Mouse (Mus musculus): ENCODE measurements at regions not wholly inside any gene's neighbourhood (a gene's known extent, or its start where the extent isn't known, plus 50 kb on each side); places are given as distances from the start of the nearest gene placed in this dataset.

DNA sequence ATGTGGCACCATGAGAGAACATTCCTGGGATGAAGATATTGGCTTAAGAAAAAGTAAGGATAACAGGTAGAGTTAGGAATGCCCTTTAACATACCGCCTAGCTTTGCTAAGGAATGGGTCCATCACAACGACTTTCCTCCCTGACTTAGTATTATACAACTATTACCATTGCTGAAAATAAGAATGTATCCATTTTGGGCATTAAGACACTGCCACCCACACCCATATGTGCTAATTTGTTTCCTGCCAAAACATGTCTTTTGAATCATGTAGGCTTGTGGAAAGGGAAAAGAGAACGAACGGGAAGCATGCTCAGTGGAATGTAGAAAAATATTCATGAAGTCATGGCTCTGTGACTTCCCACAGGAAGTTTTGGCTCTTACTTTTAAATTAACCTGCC is 641.7 kb downstream of the Epha4 start:
- Histone ChIP-seq H3K9me3 (ENCODE audit: low read length) (no peaks in the 10 kb centered on the region), H3K27me3 (ENCODE audit: insufficient read depth, low read length) (no peaks in the 10 kb centered on the region), H3K4me3 (replicated peaks; ENCODE audit: low read length) (no peak overlapping the region), H3K4me1 (replicated peaks; ENCODE audit: low read depth, low read length) (no peaks in the 10 kb centered on the region), H3K36me3 (ENCODE audit: insufficient read depth, low read length) (no peaks in the 10 kb centered on the region)
- no peak for TF ChIP-seq POU5F1 (IDR thresholded peaks at IDR 0.05; ENCODE audit: borderline replicate concordance, low read length)

GRCm38 (mm10) chr1:76880111-76880782 is 634.6 kb downstream of the Epha4 start:
- no peaks in the 10 kb centered on the region for H3K9me3 ChIP-seq (ENCODE audit: low read length)
- no peak overlapping the region for H3K4me3 ChIP-seq (replicated peaks; ENCODE audit: low read length)
- no peak for TF ChIP-seq CTCF (conservative IDR thresholded peaks at IDR 0.05; ENCODE audit: low read length)
- TF ChIP-seq POU5F1 (IDR thresholded peaks at IDR 0.05; ENCODE audit: borderline replicate concordance, low read length): no peak
- no peak for TF ChIP-seq NANOG (IDR thresholded peaks at IDR 0.05; ENCODE audit: borderline replicate concordance, low read length)
- no peaks in the 10 kb centered on the region for H3K27me3 ChIP-seq (ENCODE audit: insufficient read depth, low read length)
- H3K4me1 ChIP-seq (replicated peaks; ENCODE audit: low read depth, low read length): no peaks in the 10 kb centered on the region
- no peaks in the 10 kb centered on the region for H3K36me3 ChIP-seq (ENCODE audit: insufficient read depth, low read length)

DNA sequence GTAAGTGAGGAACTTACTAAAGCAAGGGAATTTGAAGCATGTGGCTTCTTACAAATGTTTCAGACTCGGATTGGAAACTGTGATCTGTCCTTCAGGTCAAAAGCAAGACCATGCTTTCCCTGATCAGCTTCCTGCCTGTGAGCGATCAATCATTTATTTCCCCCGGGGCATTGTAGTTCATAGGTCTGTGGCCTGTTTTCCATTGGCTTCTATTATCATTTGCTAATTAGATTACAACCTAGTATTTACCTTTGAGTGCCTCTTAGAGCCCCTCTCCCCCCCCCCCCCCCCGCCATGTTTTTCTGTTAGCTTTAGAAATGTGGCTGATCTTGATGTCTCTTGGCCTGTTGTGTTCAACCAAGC is 634.1 kb downstream of the Epha4 start:
- H3K27me3 ChIP-seq (ENCODE audit: insufficient read depth, low read length): no peaks in the 10 kb centered on the region
- no peaks in the 10 kb centered on the region for H3K9me3 ChIP-seq (ENCODE audit: low read length)
- H3K4me3 ChIP-seq (replicated peaks; ENCODE audit: low read length): no peak overlapping the region
- no peaks in the 10 kb centered on the region for H3K4me1 ChIP-seq (replicated peaks; ENCODE audit: low read depth, low read length)
- TF ChIP-seq CTCF (conservative IDR thresholded peaks at IDR 0.05; ENCODE audit: low read length) (no peak), NANOG (IDR thresholded peaks at IDR 0.05; ENCODE audit: borderline replicate concordance, low read length) (no peak), POU5F1 (IDR thresholded peaks at IDR 0.05; ENCODE audit: borderline replicate concordance, low read length) (no peak)
- H3K36me3 ChIP-seq (ENCODE audit: insufficient read depth, low read length): no peaks in the 10 kb centered on the region

DNA sequence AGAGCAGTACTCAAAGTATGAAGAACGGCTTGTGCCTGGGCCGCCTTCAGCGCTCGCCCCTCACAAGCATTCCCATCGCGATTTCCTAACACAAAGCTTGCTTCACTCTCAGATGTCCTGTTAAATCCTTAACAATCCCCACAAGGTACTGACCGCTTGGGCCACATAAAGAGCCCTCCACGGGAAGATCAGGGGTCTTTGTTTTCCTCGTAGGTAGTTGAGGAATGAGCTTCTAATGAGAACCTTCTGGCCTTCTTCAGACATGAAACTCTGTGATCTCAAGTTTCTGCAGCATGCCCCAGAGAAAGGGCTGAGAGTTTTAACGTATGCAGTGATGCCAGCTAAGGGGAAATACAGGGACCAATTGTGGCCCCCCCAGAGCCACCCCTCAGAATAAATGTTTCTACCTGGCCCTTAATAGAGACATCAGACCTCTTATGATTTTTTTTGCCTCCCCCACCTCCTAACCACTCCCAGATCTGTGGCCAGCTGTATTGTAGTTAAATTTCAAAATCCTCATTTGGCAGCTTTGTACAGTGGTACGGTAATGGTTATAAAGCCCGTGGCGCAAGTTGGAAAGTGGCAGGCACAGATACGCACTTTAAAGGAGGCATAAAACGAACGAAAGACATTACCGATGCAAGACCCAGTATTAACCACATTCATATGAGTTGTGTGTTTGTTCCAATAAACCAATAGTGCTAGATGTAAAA is 618.6 kb downstream of the Epha4 start:
- Histone ChIP-seq H3K4me1 (replicated peaks; ENCODE audit: low read depth, low read length) (no peaks in the 10 kb centered on the region), H3K4me3 (replicated peaks; ENCODE audit: low read length) (no peak overlapping the region), H3K27me3 (ENCODE audit: insufficient read depth, low read length) (no peaks in the 10 kb centered on the region), H3K36me3 (ENCODE audit: insufficient read depth, low read length) (no peaks in the 10 kb centered on the region), H3K9me3 (ENCODE audit: low read length) (no peaks in the 10 kb centered on the region)
- no peak for TF ChIP-seq CTCF (conservative IDR thresholded peaks at IDR 0.05; ENCODE audit: low read length)
- no peak for TF ChIP-seq NANOG (IDR thresholded peaks at IDR 0.05; ENCODE audit: borderline replicate concordance, low read length)

DNA sequence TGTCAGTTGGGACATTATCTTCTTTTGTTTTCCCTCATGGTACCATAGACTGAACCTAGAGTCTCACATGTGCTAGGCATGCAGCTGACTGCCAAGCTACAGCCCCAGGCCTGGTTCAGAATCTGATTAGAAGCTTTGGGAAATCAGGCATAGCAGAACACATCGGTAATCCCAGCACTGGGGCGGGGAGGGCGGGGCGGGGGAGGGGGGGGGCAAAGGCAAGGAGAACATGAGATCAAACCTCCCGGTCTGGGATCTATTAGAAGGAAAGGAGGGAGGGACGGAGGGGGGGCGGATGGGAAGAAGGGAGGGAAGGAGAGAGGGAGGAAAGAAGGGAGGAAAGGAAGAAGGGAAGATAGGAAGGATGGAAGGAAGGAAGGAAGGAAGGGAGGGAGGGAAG is 617.5 kb downstream of the Epha4 start:
- TF ChIP-seq CTCF (conservative IDR thresholded peaks at IDR 0.05; ENCODE audit: low read length) (no peak), POU5F1 (IDR thresholded peaks at IDR 0.05; ENCODE audit: borderline replicate concordance, low read length) (no peak), NANOG (IDR thresholded peaks at IDR 0.05; ENCODE audit: borderline replicate concordance, low read length) (no peak)
- Histone ChIP-seq H3K9me3 (ENCODE audit: low read length) (no peaks in the 10 kb centered on the region), H3K27me3 (ENCODE audit: insufficient read depth, low read length) (no peaks in the 10 kb centered on the region), H3K4me1 (replicated peaks; ENCODE audit: low read depth, low read length) (no peaks in the 10 kb centered on the region), H3K4me3 (replicated peaks; ENCODE audit: low read length) (no peak overlapping the region), H3K36me3 (ENCODE audit: insufficient read depth, low read length) (no peaks in the 10 kb centered on the region)

- no peaks in the 10 kb centered on the region for H3K36me3 ChIP-seq (ENCODE audit: insufficient read depth, low read length)
- H3K9me3 ChIP-seq (ENCODE audit: low read length): no peaks in the 10 kb centered on the region
- TF ChIP-seq CTCF (conservative IDR thresholded peaks at IDR 0.05; ENCODE audit: low read length) (no peak), POU5F1 (IDR thresholded peaks at IDR 0.05; ENCODE audit: borderline replicate concordance, low read length) (no peak), NANOG (IDR thresholded peaks at IDR 0.05; ENCODE audit: borderline replicate concordance, low read length) (no peak)
- no peak overlapping the region for H3K4me3 ChIP-seq (replicated peaks; ENCODE audit: low read length)
- H3K4me1 ChIP-seq (replicated peaks; ENCODE audit: low read depth, low read length): no peaks in the 10 kb centered on the region
- H3K27me3 ChIP-seq (ENCODE audit: insufficient read depth, low read length): no peaks in the 10 kb centered on the region
These were observed 603.4 kb downstream of the Epha4 start for GRCm38 (mm10) chr1:76911472-76911871.

- Histone ChIP-seq H3K9me3 (ENCODE audit: low read length) (no peaks in the 10 kb centered on the region), H3K4me1 (replicated peaks; ENCODE audit: low read depth, low read length) (no peaks in the 10 kb centered on the region), H3K27me3 (ENCODE audit: insufficient read depth, low read length) (no peaks in the 10 kb centered on the region), H3K36me3 (ENCODE audit: insufficient read depth, low read length) (no peaks in the 10 kb centered on the region), H3K4me3 (replicated peaks; ENCODE audit: low read length) (no peak overlapping the region)
- TF ChIP-seq NANOG (IDR thresholded peaks at IDR 0.05; ENCODE audit: borderline replicate concordance, low read length) (no peak), POU5F1 (IDR thresholded peaks at IDR 0.05; ENCODE audit: borderline replicate concordance, low read length) (no peak), CTCF (conservative IDR thresholded peaks at IDR 0.05; ENCODE audit: low read length) (no peak)
These were observed 595.3 kb downstream of the Epha4 start for GRCm38 (mm10) chr1:76919541-76919940.

DNA sequence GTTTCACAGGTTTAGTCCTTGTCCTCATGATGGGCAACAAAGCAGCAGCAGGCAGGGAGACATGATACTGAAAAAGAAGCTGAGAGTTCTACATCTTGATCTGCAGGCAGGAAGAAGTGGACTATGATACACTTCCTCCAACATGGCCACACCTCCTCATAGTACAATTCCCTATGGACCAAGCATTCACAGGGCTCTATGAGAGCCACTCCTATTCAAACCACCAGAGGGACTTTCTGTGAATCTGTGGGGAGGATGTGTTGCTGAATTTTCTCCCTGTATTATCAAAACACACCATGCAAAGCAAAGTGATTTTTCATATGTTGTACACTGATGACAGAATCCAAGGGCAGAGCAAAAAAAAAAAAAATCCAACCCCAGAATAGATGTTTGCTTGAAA is 594.3 kb downstream of the Epha4 start:
- Histone ChIP-seq H3K4me3 (replicated peaks; ENCODE audit: low read length) (no peak overlapping the region), H3K9me3 (ENCODE audit: low read length) (no peaks in the 10 kb centered on the region), H3K4me1 (replicated peaks; ENCODE audit: low read depth, low read length) (no peaks in the 10 kb centered on the region), H3K36me3 (ENCODE audit: insufficient read depth, low read length) (no peaks in the 10 kb centered on the region), H3K27me3 (ENCODE audit: insufficient read depth, low read length) (no peaks in the 10 kb centered on the region)
- TF ChIP-seq POU5F1 (IDR thresholded peaks at IDR 0.05; ENCODE audit: borderline replicate concordance, low read length): no peak
- TF ChIP-seq CTCF (conservative IDR thresholded peaks at IDR 0.05; ENCODE audit: low read length): no peak
- TF ChIP-seq NANOG (IDR thresholded peaks at IDR 0.05; ENCODE audit: borderline replicate concordance, low read length): no peak

DNA sequence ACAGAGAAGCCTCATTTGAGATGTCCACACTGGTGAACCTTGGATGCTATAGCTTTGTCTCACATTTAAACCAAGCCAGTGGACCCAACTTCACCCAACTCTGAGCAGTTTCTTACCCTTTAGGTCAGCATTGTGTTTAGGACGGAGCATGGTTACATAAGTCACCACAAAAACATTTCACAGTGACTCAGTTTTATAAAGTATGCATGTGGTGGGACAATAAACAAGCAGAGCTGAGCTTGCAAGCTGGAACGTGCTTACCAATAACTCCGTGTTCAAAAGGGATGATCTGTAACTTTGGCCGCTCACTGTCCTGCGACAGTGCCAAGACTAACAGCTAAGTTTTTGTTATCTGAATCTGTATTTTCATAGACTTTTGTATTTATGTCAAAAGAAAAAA is 587.8 kb downstream of the Epha4 start:
- H3K4me1 ChIP-seq (replicated peaks; ENCODE audit: low read depth, low read length): no peaks in the 10 kb centered on the region
- H3K9me3 ChIP-seq (ENCODE audit: low read length): no peaks in the 10 kb centered on the region
- TF ChIP-seq NANOG (IDR thresholded peaks at IDR 0.05; ENCODE audit: borderline replicate concordance, low read length) (no peak), POU5F1 (IDR thresholded peaks at IDR 0.05; ENCODE audit: borderline replicate concordance, low read length) (no peak), CTCF (conservative IDR thresholded peaks at IDR 0.05; ENCODE audit: low read length) (no peak)
- no peaks in the 10 kb centered on the region for H3K27me3 ChIP-seq (ENCODE audit: insufficient read depth, low read length)
- H3K4me3 ChIP-seq (replicated peaks; ENCODE audit: low read length): no peak overlapping the region
- no peaks in the 10 kb centered on the region for H3K36me3 ChIP-seq (ENCODE audit: insufficient read depth, low read length)
